Mouse (Mus musculus): ENCODE results near the gene Btf3l4.
A peak's percentile ranks its signal among the peaks of the same experiment; 100 is the strongest.

Gene Btf3l4

GRCm38 (mm10) chr4:108825677-108826076 is 7.7 kb downstream of the Btf3l4 start:
- no peak for DNase-seq (ENCODE audit: low read depth, low spot score)

GRCm38 (mm10) chr4:108811550-108811949 is 21.9 kb downstream of the Btf3l4 start:
- no peak for DNase-seq (ENCODE audit: low read depth, low spot score)

- DNase-seq (ENCODE audit: low read depth, low spot score) = no peak
Measured at GRCm38 (mm10) chr4:108811142-108811541, 22.3 kb downstream of the Btf3l4 start.

- no peak for DNase-seq (ENCODE audit: low read depth, low spot score)
Measured at GRCm38 (mm10) chr4:108803535-108803934, 29.9 kb downstream of the Btf3l4 start.

- peak; percentile 47 for DNase-seq (ENCODE audit: low read depth, low spot score)
Measured at GRCm38 (mm10) chr4:108798083-108798830, 35.2 kb downstream of the Btf3l4 start.

- DNase-seq (ENCODE audit: low read depth, low spot score) = no peak
Measured at GRCm38 (mm10) chr4:108796701-108797100, 36.7 kb downstream of the Btf3l4 start.

GRCm38 (mm10) chr4:108793941-108794340 is 39.5 kb downstream of the Btf3l4 start:
- DNase-seq (ENCODE audit: low read depth, low spot score) = no peak

GRCm38 (mm10) chr4:108790507-108790906 is 42.9 kb downstream of the Btf3l4 start:
- peak; percentile 51 for DNase-seq (ENCODE audit: low read depth, low spot score)

GRCm38 (mm10) chr4:108789258-108789936 is 44.0 kb downstream of the Btf3l4 start:
- DNase-seq (ENCODE audit: low read depth, low spot score) = no peak

GRCm38 (mm10) chr4:108782421-108783085 is 50.9 kb downstream of the Btf3l4 start:
- no peak for DNase-seq (ENCODE audit: low read depth, low spot score)

GRCm38 (mm10) chr4:108781596-108781995 is 51.8 kb downstream of the Btf3l4 start:
- no peak for DNase-seq (ENCODE audit: low read depth, low spot score)

- no peak for DNase-seq (ENCODE audit: low read depth, low spot score)
Measured at GRCm38 (mm10) chr4:108780864-108781205, 52.6 kb downstream of the Btf3l4 start.

GRCm38 (mm10) chr4:108780057-108780863 is 53.2 kb downstream of the Btf3l4 start, which contains the start of gene Zfyve9:
Zfyve9 (minus strand) TSS chr4:108780798.
- no peak for DNase-seq (ENCODE audit: low read depth, low spot score)

GRCm38 (mm10) chr4:108779763-108780056 is 53.7 kb downstream of the Btf3l4 start:
- DNase-seq (ENCODE audit: low read depth, low spot score) = no peak

GRCm38 (mm10) chr4:108768527-108768926 is 64.9 kb downstream of the Btf3l4 start:
- no peak for DNase-seq (ENCODE audit: low read depth, low spot score)

Data from A20 (cell line).